Mouse (Mus musculus): Measurements from ENCODE around the gene Mrpl48. TPM values are rescaled to one million over a fixed set of nuclear protein-coding genes. Genes with fewer than 3 reads are reported as not detected.

The Mrpl48 gene
- polyA plus RNA-seq (2014; fragmentation: Illumina TruSeq; extraction: RNeasy Lipid Tissue Mini Kit (QIAGEN cat#74804); ENCODE audit: low read depth, low replicate concordance), result 63.4 TPM

DNA sequence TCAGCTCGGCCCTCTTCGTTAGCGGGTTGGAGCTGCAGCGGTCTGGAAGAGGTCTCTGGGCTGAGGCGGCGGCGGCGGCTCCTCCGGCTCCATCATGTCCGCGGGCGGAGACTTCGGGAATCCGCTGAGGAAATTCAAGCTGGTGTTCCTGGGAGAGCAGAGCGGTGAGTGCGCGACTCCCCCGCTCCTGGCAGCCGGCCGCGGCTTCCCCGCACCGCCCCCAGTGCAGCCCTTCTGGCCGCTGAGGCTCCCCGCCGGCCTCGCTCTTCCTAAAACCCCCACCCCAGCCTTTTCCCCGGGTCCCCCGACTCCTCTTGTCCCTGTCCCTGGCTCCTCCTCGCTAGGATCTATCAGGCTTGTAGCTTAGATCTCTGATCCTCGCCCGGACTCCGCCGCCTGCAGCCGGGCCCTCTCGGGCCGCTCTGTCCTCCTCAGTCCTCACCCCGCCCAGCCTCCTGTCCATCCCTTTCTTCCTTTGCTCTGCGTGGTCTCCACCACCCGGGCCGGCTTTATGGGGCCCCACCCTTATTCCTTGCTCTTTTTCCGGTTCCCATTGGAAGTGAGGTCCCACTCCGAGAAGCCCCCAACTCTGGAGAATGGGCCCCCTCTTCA, at the start of gene Mrpl48:
Gene Mrpl48, minus strand, starts transcription at position 172 of the 612 bp plus-strand sequence.

GRCm38 (mm10) chr7:100607214-100608129, 629 bp downstream of the Mrpl48 start, which contains the start of gene Rab6a:
Gene Rab6a (plus strand): TSS chr7:100607410.

DNA sequence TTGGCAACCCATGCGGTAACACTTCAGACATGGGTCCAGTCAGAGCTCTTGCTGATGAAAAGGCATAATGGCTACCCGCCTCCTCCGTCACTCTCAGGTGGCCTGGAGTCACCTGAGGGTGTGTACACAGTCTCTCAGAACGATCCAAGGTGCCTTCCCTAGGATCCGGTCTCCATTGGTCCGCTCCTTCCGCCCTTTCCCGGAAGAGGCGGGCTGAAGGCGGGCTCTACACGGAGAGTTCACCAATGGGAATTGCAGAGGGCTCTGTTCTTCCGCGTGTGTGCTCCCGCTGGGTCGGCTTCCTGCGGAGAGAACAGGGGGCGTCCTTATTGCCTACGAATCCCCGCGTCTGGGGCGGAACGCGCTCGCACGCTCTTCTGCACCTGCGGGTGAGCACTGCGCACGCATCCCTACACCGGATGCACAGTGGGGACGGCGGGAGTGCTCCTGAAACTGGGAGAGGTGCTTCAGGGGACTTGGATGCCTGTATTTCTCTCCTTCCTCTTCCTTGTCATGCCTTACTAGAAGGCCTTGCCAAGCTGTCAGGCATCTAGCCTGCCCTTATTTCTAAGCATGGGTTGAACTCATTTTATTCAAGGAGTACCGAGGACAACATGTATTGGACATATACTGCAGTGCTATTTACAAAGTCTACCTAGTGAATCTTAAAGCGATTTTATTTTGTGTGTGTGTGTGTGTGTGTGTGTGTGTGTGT, 71.1 kb downstream of the Mrpl48 start, which contains the start of gene Coa4:
Gene Coa4, plus strand, starts transcription at position 268 of the 715 bp plus-strand sequence.

DNA sequence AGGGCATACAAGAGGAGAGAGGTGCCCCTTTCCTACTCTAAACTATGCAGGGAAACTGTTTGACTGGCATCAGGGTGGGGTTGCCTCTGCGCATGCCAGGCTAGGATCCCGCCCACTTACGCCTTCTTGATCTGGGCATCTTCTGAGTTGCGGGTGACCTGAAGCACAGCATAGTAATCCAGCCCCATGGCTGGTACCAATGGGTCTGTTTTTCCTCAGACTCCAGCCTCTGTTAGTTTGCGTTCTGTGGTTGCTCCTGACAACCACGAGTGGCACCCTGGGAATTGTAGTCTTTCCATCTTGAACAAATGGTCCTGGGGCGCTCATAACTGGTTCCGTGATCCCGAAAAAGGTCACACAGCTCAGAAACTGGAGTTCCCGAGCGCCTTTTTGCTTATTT, 93.5 kb downstream of the Mrpl48 start, which contains the start of gene Dnajb13:
Gene Dnajb13, minus strand, starts transcription at position 388 of the 400 bp plus-strand sequence.

Other genes with a start within 250 kb of the Mrpl48 start
- gene C2cd3, start 236.1 kb downstream of the Mrpl48 start, polyA plus RNA-seq (2014; fragmentation: Illumina TruSeq; extraction: RNeasy Lipid Tissue Mini Kit (QIAGEN cat#74804); ENCODE audit: low read depth, low replicate concordance), result 24.0 TPM
- 35.6 TPM for gene Ppme1, start 236.0 kb downstream of the Mrpl48 start, polyA plus RNA-seq (2014; fragmentation: Illumina TruSeq; extraction: RNeasy Lipid Tissue Mini Kit (QIAGEN cat#74804); ENCODE audit: low read depth, low replicate concordance)
- gene Ucp3, start 135.3 kb downstream of the Mrpl48 start, polyA plus RNA-seq (2014; fragmentation: Illumina TruSeq; extraction: RNeasy Lipid Tissue Mini Kit (QIAGEN cat#74804); ENCODE audit: low read depth, low replicate concordance), result 10.0 TPM
- 473 TPM for gene Ucp2, start 115.0 kb downstream of the Mrpl48 start, polyA plus RNA-seq (2014; fragmentation: Illumina TruSeq; extraction: RNeasy Lipid Tissue Mini Kit (QIAGEN cat#74804); ENCODE audit: low read depth, low replicate concordance)
- 8.0 TPM for gene Dnajb13, start 93.3 kb downstream of the Mrpl48 start, polyA plus RNA-seq (2014; fragmentation: Illumina TruSeq; extraction: RNeasy Lipid Tissue Mini Kit (QIAGEN cat#74804); ENCODE audit: low read depth, low replicate concordance)
- 18.5 TPM for gene Coa4, start 71.2 kb downstream of the Mrpl48 start, polyA plus RNA-seq (2014; fragmentation: Illumina TruSeq; extraction: RNeasy Lipid Tissue Mini Kit (QIAGEN cat#74804); ENCODE audit: low read depth, low replicate concordance)
- 67.0 TPM for gene Rab6a, start 891 bp downstream of the Mrpl48 start, polyA plus RNA-seq (2014; fragmentation: Illumina TruSeq; extraction: RNeasy Lipid Tissue Mini Kit (QIAGEN cat#74804); ENCODE audit: low read depth, low replicate concordance)
- 18.3 TPM for gene Plekhb1, start 54.1 kb upstream of the Mrpl48 start, polyA plus RNA-seq (2014; fragmentation: Illumina TruSeq; extraction: RNeasy Lipid Tissue Mini Kit (QIAGEN cat#74804); ENCODE audit: low read depth, low replicate concordance)
- 21.4 TPM for gene Fam168a, start 98.3 kb upstream of the Mrpl48 start, polyA plus RNA-seq (2014; fragmentation: Illumina TruSeq; extraction: RNeasy Lipid Tissue Mini Kit (QIAGEN cat#74804); ENCODE audit: low read depth, low replicate concordance)

Measured in adipose tissue, adult 10 weeks (tissue).